Mouse (Mus musculus): Measurements from ENCODE around the gene Ebf1. TPM values are rescaled to one million over a fixed set of nuclear protein-coding genes. Genes with fewer than 3 reads are reported as not detected.
A peak's percentile ranks its signal among the peaks of the same experiment; 100 is the strongest.

The Ebf1 gene
- polyA plus RNA-seq, 1 experiment from 2014 or later: 8.8 TPM

GRCm38 (mm10) chr11:44852921-44853320 is 235.8 kb downstream of the Ebf1 start:
- no peaks in the 10 kb centered on the region for H3K27me3 ChIP-seq (replicated peaks; ENCODE audit: insufficient read depth, low read length)
- H3K4me2 ChIP-seq (replicated peaks; ENCODE audit: low read depth, low read length): no peak overlapping the region
- no peak overlapping the region for H3K4me3 ChIP-seq (ENCODE audit: low read depth, low read length)
- TF ChIP-seq EP300 (IDR thresholded peaks at IDR 0.05) (no peak), CTCF (IDR thresholded peaks at IDR 0.05) (no peak)
- H3K9me3 ChIP-seq (ENCODE audit: low read length): no peaks in the 10 kb centered on the region
- H3K9ac ChIP-seq (replicated peaks; ENCODE audit: low read depth): no peak overlapping the region
- no peaks in the 10 kb centered on the region for H3K4me1 ChIP-seq (ENCODE audit: insufficient read depth, low read depth, low read length)
- H3K36me3 ChIP-seq (ENCODE audit: insufficient read depth, low read length): no peaks in the 10 kb centered on the region
- no peak overlapping the region for H3K27ac ChIP-seq (ENCODE audit: low read length)
- ATAC-seq (no peak), DNase-seq (ENCODE audit: low spot score) (no peak)
- 83% methylated on average over 10 of the region's 10 CpGs for WGBS

DNA sequence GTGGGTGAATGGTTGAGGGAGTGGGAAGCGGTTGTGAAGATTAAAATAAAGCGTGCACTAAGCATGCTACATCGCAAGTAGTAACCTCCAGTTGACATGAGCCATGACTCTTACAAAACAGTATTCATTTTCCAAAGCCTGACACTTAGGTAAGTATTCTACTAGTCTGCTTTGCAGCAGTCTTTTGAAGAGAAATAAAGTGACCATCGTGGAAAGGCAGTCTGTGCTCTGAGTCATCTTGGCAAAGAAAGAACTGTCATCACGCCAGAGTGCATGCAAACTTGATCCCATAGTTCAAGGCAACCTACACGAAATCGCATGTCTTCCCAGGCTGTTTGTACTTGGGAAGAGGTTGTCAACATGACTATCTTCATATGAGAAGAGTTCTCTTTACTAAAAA is 237.4 kb downstream of the Ebf1 start:
- DNase-seq (ENCODE audit: low spot score) (no peak), ATAC-seq (no peak)
- 78% methylated on average over 7 of the region's 7 CpGs for WGBS
- no peak overlapping the region for H3K4me2 ChIP-seq (replicated peaks; ENCODE audit: low read depth, low read length)
- no peaks in the 10 kb centered on the region for H3K4me1 ChIP-seq (ENCODE audit: insufficient read depth, low read depth, low read length)
- H3K9ac ChIP-seq (replicated peaks; ENCODE audit: low read depth): no peak overlapping the region
- H3K9me3 ChIP-seq (ENCODE audit: low read length): no peaks in the 10 kb centered on the region
- no peak for TF ChIP-seq EP300 (IDR thresholded peaks at IDR 0.05)
- no peaks in the 10 kb centered on the region for H3K27me3 ChIP-seq (replicated peaks; ENCODE audit: insufficient read depth, low read length)
- no peaks in the 10 kb centered on the region for H3K36me3 ChIP-seq (ENCODE audit: insufficient read depth, low read length)
- no peak overlapping the region for H3K4me3 ChIP-seq (ENCODE audit: low read depth, low read length)
- no peak overlapping the region for H3K27ac ChIP-seq (ENCODE audit: low read length)

DNA sequence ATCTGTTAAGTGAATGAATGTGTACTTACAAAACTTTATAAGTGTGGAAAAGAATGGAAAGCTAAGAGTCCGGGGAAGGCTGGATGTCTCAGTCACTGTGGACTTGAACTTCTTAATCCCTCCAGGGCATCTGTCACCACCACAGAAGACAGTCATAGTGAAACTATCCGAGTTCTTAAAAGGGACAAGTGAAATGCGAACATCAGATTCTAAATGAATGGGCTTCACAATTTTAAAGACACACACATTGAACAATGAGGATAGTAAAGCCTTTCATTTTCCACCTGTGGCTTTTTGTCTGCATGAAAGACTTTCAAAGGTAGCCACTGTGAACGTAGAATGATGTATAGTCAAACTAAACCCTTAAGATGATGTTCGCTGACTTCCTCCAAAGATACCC is 244.0 kb downstream of the Ebf1 start:
- Histone ChIP-seq H3K36me3 (ENCODE audit: insufficient read depth, low read length) (no peaks in the 10 kb centered on the region), H3K27me3 (replicated peaks; ENCODE audit: insufficient read depth, low read length) (no peaks in the 10 kb centered on the region), H3K4me1 (ENCODE audit: insufficient read depth, low read depth, low read length) (no peaks in the 10 kb centered on the region), H3K27ac (ENCODE audit: low read length) (no peak overlapping the region), H3K4me3 (ENCODE audit: low read depth, low read length) (no peak overlapping the region), H3K9ac (replicated peaks; ENCODE audit: low read depth) (no peak overlapping the region), H3K4me2 (replicated peaks; ENCODE audit: low read depth, low read length) (no peak overlapping the region), H3K9me3 (ENCODE audit: low read length) (no peaks in the 10 kb centered on the region)
- no peak for ATAC-seq
- TF ChIP-seq EP300 (IDR thresholded peaks at IDR 0.05) (no peak), CTCF (IDR thresholded peaks at IDR 0.05) (no peak)
- 78% methylated on average over 5 of the region's 5 CpGs for WGBS
- no peak for DNase-seq (ENCODE audit: low spot score)

GRCm38 (mm10) chr11:44863910-44864309 is 246.8 kb downstream of the Ebf1 start:
- 61% methylated on average over 8 of the region's 8 CpGs for WGBS
- ATAC-seq: no peak
- Histone ChIP-seq H3K36me3 (ENCODE audit: insufficient read depth, low read length) (no peaks in the 10 kb centered on the region), H3K9ac (replicated peaks; ENCODE audit: low read depth) (no peak overlapping the region), H3K27me3 (replicated peaks; ENCODE audit: insufficient read depth, low read length) (no peaks in the 10 kb centered on the region), H3K4me1 (ENCODE audit: insufficient read depth, low read depth, low read length) (no peaks in the 10 kb centered on the region), H3K4me3 (ENCODE audit: low read depth, low read length) (no peak overlapping the region), H3K9me3 (ENCODE audit: low read length) (no peaks in the 10 kb centered on the region), H3K27ac (ENCODE audit: low read length) (no peak overlapping the region), H3K4me2 (replicated peaks; ENCODE audit: low read depth, low read length) (no peak overlapping the region)
- TF ChIP-seq CTCF (IDR thresholded peaks at IDR 0.05): no peak
- no peak for TF ChIP-seq EP300 (IDR thresholded peaks at IDR 0.05)
- no peak for DNase-seq (ENCODE audit: low spot score)

GRCm38 (mm10) chr11:44866476-44867149 is 249.5 kb downstream of the Ebf1 start:
- Histone ChIP-seq H3K36me3 (ENCODE audit: insufficient read depth, low read length) (no peaks in the 10 kb centered on the region), H3K27me3 (replicated peaks; ENCODE audit: insufficient read depth, low read length) (no peaks in the 10 kb centered on the region), H3K4me3 (ENCODE audit: low read depth, low read length) (no peak overlapping the region), H3K4me1 (ENCODE audit: insufficient read depth, low read depth, low read length) (no peaks in the 10 kb centered on the region), H3K9me3 (ENCODE audit: low read length) (no peaks in the 10 kb centered on the region), H3K4me2 (replicated peaks; ENCODE audit: low read depth, low read length) (no peak overlapping the region), H3K27ac (ENCODE audit: low read length) (no peak overlapping the region), H3K9ac (replicated peaks; ENCODE audit: low read depth) (no peak overlapping the region)
- DNase-seq (ENCODE audit: low spot score) (peak; percentile 10), ATAC-seq (no peak)
- 53% methylated on average over 14 of the region's 14 CpGs for WGBS
- TF ChIP-seq CTCF (IDR thresholded peaks at IDR 0.05) (no peak), EP300 (IDR thresholded peaks at IDR 0.05) (no peak)

GRCm38 (mm10) chr11:44867433-44867832 is 250.3 kb downstream of the Ebf1 start:
- Histone ChIP-seq H3K36me3 (ENCODE audit: insufficient read depth, low read length) (no peaks in the 10 kb centered on the region), H3K4me3 (ENCODE audit: low read depth, low read length) (no peak overlapping the region), H3K4me1 (ENCODE audit: insufficient read depth, low read depth, low read length) (no peaks in the 10 kb centered on the region), H3K9ac (replicated peaks; ENCODE audit: low read depth) (no peak overlapping the region), H3K4me2 (replicated peaks; ENCODE audit: low read depth, low read length) (no peak overlapping the region), H3K27me3 (replicated peaks; ENCODE audit: insufficient read depth, low read length) (no peaks in the 10 kb centered on the region), H3K9me3 (ENCODE audit: low read length) (no peaks in the 10 kb centered on the region), H3K27ac (ENCODE audit: low read length) (no peak overlapping the region)
- TF ChIP-seq EP300 (IDR thresholded peaks at IDR 0.05) (no peak), CTCF (IDR thresholded peaks at IDR 0.05) (no peak)
- WGBS: 53% methylated on average over 4 of the region's 4 CpGs
- DNase-seq (ENCODE audit: low spot score) (no peak), ATAC-seq (no peak)

GRCm38 (mm10) chr11:44873876-44874275 is 256.8 kb downstream of the Ebf1 start:
- Histone ChIP-seq H3K9me3 (ENCODE audit: low read length) (no peaks in the 10 kb centered on the region), H3K27ac (ENCODE audit: low read length) (no peak overlapping the region), H3K36me3 (ENCODE audit: insufficient read depth, low read length) (no peaks in the 10 kb centered on the region), H3K9ac (replicated peaks; ENCODE audit: low read depth) (no peak overlapping the region), H3K4me2 (replicated peaks; ENCODE audit: low read depth, low read length) (no peak overlapping the region), H3K4me3 (ENCODE audit: low read depth, low read length) (no peak overlapping the region), H3K4me1 (ENCODE audit: insufficient read depth, low read depth, low read length) (no peaks in the 10 kb centered on the region), H3K27me3 (replicated peaks; ENCODE audit: insufficient read depth, low read length) (no peaks in the 10 kb centered on the region)
- TF ChIP-seq CTCF (IDR thresholded peaks at IDR 0.05) (no peak), EP300 (IDR thresholded peaks at IDR 0.05) (no peak)
- ATAC-seq: no peak
- 50% methylated on average over 1 of the region's 1 CpGs for WGBS
- no peak for DNase-seq (ENCODE audit: low spot score)
